Mouse (Mus musculus): ENCODE results near the gene Hpn. TPM values are rescaled to one million over a fixed set of nuclear protein-coding genes. Genes with fewer than 3 reads are reported as not detected.

Hpn gene
- polyA plus RNA-seq, 1 experiment from 2014 or later, result 0.49 TPM

DNA sequence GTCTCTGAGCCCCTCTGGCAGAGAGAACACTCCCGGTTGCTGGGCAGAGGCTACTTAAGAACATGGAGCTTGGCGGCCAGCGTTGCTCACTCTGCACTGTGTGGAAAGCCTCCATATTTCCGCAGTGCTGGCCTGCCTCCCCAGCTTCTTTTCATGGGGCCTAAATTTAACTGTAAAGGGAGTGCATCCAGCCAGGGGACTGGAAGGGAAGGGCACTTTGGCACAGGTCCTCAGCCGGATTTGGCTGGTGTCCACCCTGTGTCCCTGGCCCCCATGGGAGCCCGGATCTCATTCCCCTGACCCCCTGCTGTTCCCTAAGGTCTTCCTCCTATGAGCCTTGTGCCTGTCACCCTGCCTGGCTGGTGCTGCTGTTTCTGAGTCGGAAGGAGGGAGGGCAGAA, 3.4 kb upstream of the Hpn start:
- no peak overlapping the region for H3K9ac ChIP-seq
- H3K27me3 ChIP-seq, result peaks cover 24% of the 10 kb centered on the region; the same call in 1 of the 2 replicates
- no peak overlapping the region for H3K4me2 ChIP-seq
- WGBS, result 85% methylated on average over 7 of the region's 7 CpGs
- H3K4me1 ChIP-seq, result no peaks in the 10 kb centered on the region
- no peaks in the 10 kb centered on the region for H3K36me3 ChIP-seq (replicated peaks)
- H3K4me3 ChIP-seq (replicated peaks), result no peak overlapping the region
- no peaks in the 10 kb centered on the region for H3K9me3 ChIP-seq
- no peak overlapping the region for H3K27ac ChIP-seq
- ATAC-seq (ENCODE audit: low FRiP score), result no peak

GRCm38 (mm10) chr7:31117465-31117864, 2.4 kb upstream of the Hpn start:
- Histone ChIP-seq H3K4me1 (no peaks in the 10 kb centered on the region), H3K9ac (no peak overlapping the region), H3K36me3 (replicated peaks) (no peaks in the 10 kb centered on the region), H3K27me3 (peaks cover 24% of the 10 kb centered on the region; the same call in 1 of the 2 replicates), H3K27ac (no peak overlapping the region), H3K9me3 (no peaks in the 10 kb centered on the region), H3K4me2 (no peak overlapping the region), H3K4me3 (replicated peaks) (no peak overlapping the region)
- WGBS, result 90% methylated on average over 11 of the region's 11 CpGs
- ATAC-seq (ENCODE audit: low FRiP score), result no peak

DNA sequence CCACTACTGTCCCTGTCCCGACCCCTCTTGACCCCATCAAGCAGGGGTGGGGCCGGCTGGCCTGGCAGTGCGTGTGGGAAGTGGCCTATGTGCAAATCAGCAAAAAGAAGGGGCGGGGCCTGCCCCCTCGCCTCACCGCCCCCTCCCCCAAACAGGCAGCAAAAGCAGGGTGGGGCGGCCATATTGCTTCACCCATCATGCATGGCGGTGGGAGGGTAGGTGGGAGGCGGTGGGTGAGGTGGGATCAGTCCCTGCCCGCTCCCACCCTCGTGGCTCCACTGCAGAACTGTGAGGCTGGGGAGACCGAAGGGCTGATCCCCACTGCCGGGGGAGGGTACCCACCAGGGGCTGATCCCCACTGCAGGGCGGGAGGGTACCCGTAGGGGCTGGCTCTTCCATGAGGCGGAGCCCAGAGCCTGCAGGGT, 1.6 kb upstream of the Hpn start:
- H3K27me3 ChIP-seq, result peaks cover 24% of the 10 kb centered on the region; the same call in 1 of the 2 replicates
- no peaks in the 10 kb centered on the region for H3K9me3 ChIP-seq
- no peak overlapping the region for H3K9ac ChIP-seq
- no peaks in the 10 kb centered on the region for H3K36me3 ChIP-seq (replicated peaks)
- no peak overlapping the region for H3K4me3 ChIP-seq (replicated peaks)
- H3K27ac ChIP-seq, result no peak overlapping the region
- ATAC-seq (ENCODE audit: low FRiP score), result 0 out of 2 replicates have a peak, but pooled peaks have one; percentile 20
- peaks cover under 1% of the 10 kb centered on the region; the same call in 1 of the 2 replicates for H3K4me1 ChIP-seq
- H3K4me2 ChIP-seq, result no peak overlapping the region
- WGBS, result 29% methylated on average over 16 of the region's 16 CpGs

DNA sequence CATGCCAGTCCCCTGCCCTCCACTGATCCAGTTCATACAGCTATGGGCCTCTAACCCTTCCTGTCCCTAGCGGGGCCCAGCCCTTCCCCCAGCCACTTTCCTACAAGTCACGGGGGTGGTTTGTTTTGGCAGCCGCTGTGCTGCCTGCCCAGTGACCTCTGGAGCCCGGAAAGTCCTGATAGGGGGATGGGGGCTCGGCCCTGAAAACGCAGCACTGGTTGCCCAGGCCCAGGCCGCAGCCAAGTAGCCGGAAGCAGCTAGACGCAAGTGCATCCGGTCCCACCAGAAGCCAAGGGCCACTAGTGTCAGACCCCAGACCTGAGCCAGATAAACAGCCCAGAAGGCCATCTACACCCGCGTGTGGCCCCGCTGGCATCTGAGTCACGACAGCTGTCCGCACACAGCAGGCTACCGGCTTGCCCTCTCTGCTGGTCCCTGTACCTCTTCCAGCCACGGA, 525 bp upstream of the Hpn start:
- Histone ChIP-seq H3K9ac (no peak overlapping the region), H3K4me2 (no peak overlapping the region), H3K9me3 (no peaks in the 10 kb centered on the region), H3K4me1 (peaks cover 3% of the 10 kb centered on the region; the same call in 1 of the 2 replicates), H3K36me3 (replicated peaks) (no peaks in the 10 kb centered on the region), H3K27me3 (peaks cover 24% of the 10 kb centered on the region; the same call in 1 of the 2 replicates), H3K4me3 (replicated peaks) (no peak overlapping the region), H3K27ac (no peak overlapping the region)
- 38% methylated on average over 17 of the region's 17 CpGs for WGBS
- no peak for ATAC-seq (ENCODE audit: low FRiP score)

DNA sequence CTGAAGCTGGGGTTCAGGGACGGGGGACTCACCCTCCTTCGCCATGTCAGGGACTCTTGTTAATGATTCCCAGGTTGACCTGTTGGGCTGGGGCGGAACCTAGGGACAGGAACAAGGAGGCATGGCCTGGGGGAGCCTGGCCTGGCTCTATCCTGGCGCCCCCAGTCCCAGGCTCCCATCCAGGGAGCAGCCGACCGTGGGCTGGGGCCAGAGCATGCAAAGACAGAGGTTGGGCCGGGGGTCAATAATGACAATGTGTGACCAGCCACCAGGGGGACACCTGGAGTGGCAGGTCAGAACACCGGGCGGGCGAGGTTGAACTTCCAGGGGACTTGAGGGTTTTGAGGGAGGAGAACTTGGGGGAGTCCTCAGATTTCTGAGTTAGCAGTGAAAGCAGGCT, 444 bp downstream of the Hpn start:
- peaks cover 24% of the 10 kb centered on the region; the same call in 1 of the 2 replicates for H3K27me3 ChIP-seq
- H3K27ac ChIP-seq, result no peak overlapping the region
- no peak overlapping the region for H3K9ac ChIP-seq
- no peak for ATAC-seq (ENCODE audit: low FRiP score)
- no peaks in the 10 kb centered on the region for H3K9me3 ChIP-seq
- no peak overlapping the region for H3K4me2 ChIP-seq
- H3K36me3 ChIP-seq (replicated peaks), result no peaks in the 10 kb centered on the region
- H3K4me1 ChIP-seq, result peaks cover 3% of the 10 kb centered on the region; the same call in 1 of the 2 replicates
- WGBS, result 48% methylated on average over 10 of the region's 10 CpGs
- no peak overlapping the region for H3K4me3 ChIP-seq (replicated peaks)

DNA sequence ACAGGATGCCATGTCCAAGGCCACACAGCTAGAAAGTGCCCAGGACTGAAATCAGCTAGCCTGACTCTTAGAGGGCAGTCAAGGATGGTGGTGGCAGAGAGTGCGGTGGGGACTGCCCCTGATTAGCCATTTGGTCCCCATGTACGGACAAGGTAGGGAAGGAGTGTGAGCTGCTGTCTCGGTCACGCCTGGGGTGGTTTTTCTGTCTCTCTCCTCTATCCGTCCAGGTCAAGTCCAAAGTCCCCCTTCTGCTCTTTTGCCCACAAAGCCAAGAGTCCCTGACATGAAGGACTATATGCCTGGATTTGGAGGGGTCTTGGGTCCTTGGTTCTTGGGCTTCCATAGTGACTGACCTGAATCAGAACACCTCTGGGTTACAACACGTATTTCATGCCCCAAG, 1.3 kb downstream of the Hpn start:
- peaks cover 24% of the 10 kb centered on the region; the same call in 1 of the 2 replicates for H3K27me3 ChIP-seq
- peaks cover 3% of the 10 kb centered on the region; the same call in 1 of the 2 replicates for H3K4me1 ChIP-seq
- 76% methylated on average over 6 of the region's 6 CpGs for WGBS
- no peak overlapping the region for H3K4me2 ChIP-seq
- no peaks in the 10 kb centered on the region for H3K9me3 ChIP-seq
- H3K36me3 ChIP-seq (replicated peaks), result no peaks in the 10 kb centered on the region
- H3K4me3 ChIP-seq (replicated peaks), result no peak overlapping the region
- no peak overlapping the region for H3K27ac ChIP-seq
- H3K9ac ChIP-seq, result no peak overlapping the region
- ATAC-seq (ENCODE audit: low FRiP score), result no peak

DNA sequence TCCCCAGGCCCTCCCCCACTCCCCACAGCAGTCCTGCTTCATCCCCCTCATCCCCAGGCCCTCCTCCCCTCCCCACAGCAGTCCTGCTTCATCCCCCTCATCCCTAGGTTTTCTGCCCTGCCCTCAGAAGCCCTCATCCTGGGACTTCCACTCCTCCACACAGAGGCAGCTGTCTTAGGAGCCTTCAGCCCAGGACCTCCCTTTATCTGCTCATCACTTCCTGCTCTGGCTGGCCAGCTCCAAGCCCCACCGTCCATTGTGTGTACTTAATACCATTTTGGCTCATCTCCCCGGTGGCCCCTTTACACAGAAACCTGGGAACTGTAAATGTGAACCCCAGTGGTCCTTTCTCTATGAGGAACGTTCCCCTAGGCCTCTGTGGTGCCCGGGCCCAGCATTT, 3.1 kb downstream of the Hpn start:
- ATAC-seq (ENCODE audit: low FRiP score), result no peak
- no peak overlapping the region for H3K27ac ChIP-seq
- 20% methylated on average over 4 of the region's 4 CpGs for WGBS

GRCm38 (mm10) chr7:31110861-31111385, 4.2 kb downstream of the Hpn start:
- no peaks in the 10 kb centered on the region for H3K36me3 ChIP-seq (replicated peaks)
- H3K9ac ChIP-seq, result no peak overlapping the region
- no peaks in the 10 kb centered on the region for H3K9me3 ChIP-seq
- WGBS, result 86% methylated on average over 15 of the region's 15 CpGs
- H3K4me3 ChIP-seq (replicated peaks), result no peak overlapping the region
- H3K4me1 ChIP-seq, result peaks cover 3% of the 10 kb centered on the region; the same call in 1 of the 2 replicates
- no peak for ATAC-seq (ENCODE audit: low FRiP score)
- no peak overlapping the region for H3K27ac ChIP-seq
- H3K27me3 ChIP-seq, result peaks cover 15% of the 10 kb centered on the region; the same call in 1 of the 2 replicates
- no peak overlapping the region for H3K4me2 ChIP-seq

More for the DNA sequence above, 3.1 kb downstream of the Hpn start:
- Histone ChIP-seq H3K4me2 (no peak overlapping the region), H3K4me3 (replicated peaks) (no peak overlapping the region), H3K9ac (no peak overlapping the region), H3K4me1 (peaks cover 3% of the 10 kb centered on the region; the same call in 1 of the 2 replicates), H3K36me3 (replicated peaks) (no peaks in the 10 kb centered on the region), H3K9me3 (no peaks in the 10 kb centered on the region), H3K27me3 (peaks cover 21% of the 10 kb centered on the region; the same call in 1 of the 2 replicates)

DNA sequence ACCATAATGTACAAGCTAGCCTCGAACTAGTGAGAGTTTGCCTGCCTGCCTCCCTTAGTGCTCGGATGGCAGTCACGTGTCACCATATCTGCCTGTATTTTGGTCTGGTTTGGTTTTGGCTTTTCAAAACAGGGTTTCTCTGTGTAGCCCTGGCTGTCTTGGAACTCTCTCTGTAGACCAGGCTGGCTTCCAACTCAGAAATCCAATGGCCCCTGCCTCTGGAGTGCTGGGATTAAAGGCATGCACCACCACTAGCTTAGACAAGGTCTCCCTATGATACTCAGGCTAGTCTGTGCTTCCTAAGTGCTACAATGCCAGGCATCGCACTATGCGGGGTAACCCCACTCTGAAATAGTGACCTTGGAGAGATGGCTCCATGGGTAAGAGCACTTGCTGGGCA, 5.3 kb downstream of the Hpn start:
- Histone ChIP-seq H3K27ac (no peak overlapping the region), H3K36me3 (replicated peaks) (no peaks in the 10 kb centered on the region), H3K27me3 (0 out of 2 replicates have a peak, but pooled peaks cover 11% of the 10 kb centered on the region), H3K4me1 (peaks cover 3% of the 10 kb centered on the region; the same call in 1 of the 2 replicates), H3K4me3 (replicated peaks) (no peak overlapping the region), H3K4me2 (no peak overlapping the region), H3K9ac (no peak overlapping the region), H3K9me3 (no peaks in the 10 kb centered on the region)
- ATAC-seq (ENCODE audit: low FRiP score), result no peak
- WGBS, result 90% methylated on average over 5 of the region's 5 CpGs

- Histone ChIP-seq H3K27me3 (0 out of 2 replicates have a peak, but pooled peaks cover 5% of the 10 kb centered on the region), H3K4me2 (no peak overlapping the region), H3K27ac (no peak overlapping the region), H3K9me3 (no peaks in the 10 kb centered on the region), H3K4me3 (replicated peaks) (no peak overlapping the region), H3K4me1 (peaks cover 3% of the 10 kb centered on the region; the same call in 1 of the 2 replicates), H3K9ac (no peak overlapping the region), H3K36me3 (replicated peaks) (no peaks in the 10 kb centered on the region)
- WGBS, result 51% methylated on average over 7 of the region's 7 CpGs
- no peak for ATAC-seq (ENCODE audit: low FRiP score)
Observed at GRCm38 (mm10) chr7:31109091-31109490, 6.0 kb downstream of the Hpn start.

DNA sequence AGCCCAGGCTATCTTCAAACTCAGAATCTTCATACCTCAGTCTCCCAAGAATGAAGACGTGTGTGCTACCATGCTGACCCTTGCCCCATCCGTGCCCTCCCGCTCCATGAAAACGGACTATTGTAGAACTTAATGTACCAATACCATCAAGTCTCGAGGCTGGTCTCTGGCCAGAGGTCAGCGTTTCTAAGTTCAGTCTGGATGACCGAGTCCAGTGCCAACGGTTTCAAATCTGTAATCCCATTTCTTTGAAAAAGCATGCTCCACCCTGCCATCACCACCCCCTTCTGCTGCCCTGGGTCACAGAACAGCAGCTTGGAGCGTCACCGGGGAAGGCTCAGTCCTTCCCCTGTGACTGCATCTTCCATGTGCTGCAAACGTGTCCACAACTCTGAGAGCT, 7.3 kb downstream of the Hpn start:
- Histone ChIP-seq H3K9ac (no peak overlapping the region), H3K27ac (no peak overlapping the region), H3K9me3 (no peaks in the 10 kb centered on the region), H3K4me1 (peaks cover 3% of the 10 kb centered on the region; the same call in 1 of the 2 replicates), H3K36me3 (replicated peaks) (no peaks in the 10 kb centered on the region), H3K27me3 (no peaks in the 10 kb centered on the region), H3K4me3 (replicated peaks) (no peak overlapping the region), H3K4me2 (no peak overlapping the region)
- no peak for ATAC-seq (ENCODE audit: low FRiP score)
- WGBS, result 85% methylated on average over 11 of the region's 11 CpGs

DNA sequence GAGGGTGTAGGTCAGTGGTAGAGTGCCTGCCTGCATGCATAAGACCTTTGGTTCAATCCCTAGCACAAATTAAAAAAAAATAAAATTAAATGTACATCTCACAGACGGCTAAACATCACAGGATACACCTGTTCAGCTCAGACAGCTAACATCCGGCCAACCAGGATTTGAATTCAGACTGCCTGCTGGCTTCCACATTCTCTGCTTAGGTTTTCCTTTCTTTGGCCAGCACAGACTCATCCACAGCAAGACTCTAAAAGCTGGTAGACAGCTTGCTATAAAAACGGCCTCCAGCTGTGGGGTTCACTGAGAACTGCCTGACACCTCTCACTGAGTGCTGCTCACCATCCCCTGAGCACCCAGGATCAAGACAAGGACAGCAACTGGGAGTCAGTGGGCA, 8.9 kb downstream of the Hpn start:
- 68% methylated on average over 3 of the region's 3 CpGs for WGBS
- Histone ChIP-seq H3K9me3 (no peaks in the 10 kb centered on the region), H3K4me3 (replicated peaks) (no peak overlapping the region), H3K27ac (no peak overlapping the region), H3K36me3 (replicated peaks) (no peaks in the 10 kb centered on the region), H3K27me3 (no peaks in the 10 kb centered on the region), H3K9ac (no peak overlapping the region), H3K4me2 (no peak overlapping the region), H3K4me1 (no peaks in the 10 kb centered on the region)
- ATAC-seq (ENCODE audit: low FRiP score), result no peak

Measured in forebrain, embryonic 12.5 days (tissue).